Mouse (Mus musculus): Measurements from ENCODE around the gene Stpg1. TPM values are rescaled to one million over a fixed set of nuclear protein-coding genes. Genes with fewer than 3 reads are reported as not detected.

Stpg1 gene
- polyA plus RNA-seq, 1 experiment from 2014 or later, result 0.47 TPM

DNA sequence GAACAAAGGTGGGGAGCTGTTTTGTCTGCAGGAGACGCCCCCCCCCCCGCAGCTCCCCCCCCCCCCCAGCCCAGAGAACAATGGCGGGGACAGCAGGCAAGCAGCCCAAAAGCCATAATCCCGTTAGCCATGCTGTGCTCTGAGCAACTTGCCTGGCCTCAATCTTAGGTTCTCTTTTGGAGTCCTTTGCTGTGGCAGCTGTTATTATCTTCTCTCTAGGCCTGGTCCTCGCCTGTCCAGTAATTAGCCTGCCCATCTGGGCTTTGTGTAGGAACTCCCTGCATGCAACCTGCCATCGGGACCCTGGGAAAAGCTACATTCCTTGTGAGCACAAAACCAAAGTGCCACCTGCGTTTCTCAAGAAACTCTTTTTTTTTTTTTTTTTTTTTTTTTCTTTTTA lies 29.3 kb downstream of the Stpg1 start:
- ATAC-seq (replicated peaks; ENCODE audit: extremely low read depth, insufficient read depth, low FRiP score), result no peak
- Histone ChIP-seq H3K27me3 (ENCODE audit: control insufficient read depth, insufficient read depth, low read length) (peaks cover 3% of the 10 kb centered on the region; the same call in 1 of the 2 replicates), H3K36me3 (ENCODE audit: control insufficient read depth, insufficient read depth) (no peaks in the 10 kb centered on the region), H3K27ac (ENCODE audit: low read length) (no peak overlapping the region), H3K4me2 (ENCODE audit: low read depth, low read length) (no peak overlapping the region), H3K4me1 (ENCODE audit: control insufficient read depth, insufficient read depth, low read length) (0 out of 2 replicates have a peak, but pooled peaks cover 2% of the 10 kb centered on the region), H3K4me3 (ENCODE audit: low read length) (no peak overlapping the region), H3K9me3 (replicated peaks; ENCODE audit: control insufficient read depth, low read length) (no peaks in the 10 kb centered on the region), H3K9ac (ENCODE audit: low read length) (no peak overlapping the region)
- whole genome bisulfite sequencing, result 25% methylated on average over 7 of the region's 7 CpGs

DNA sequence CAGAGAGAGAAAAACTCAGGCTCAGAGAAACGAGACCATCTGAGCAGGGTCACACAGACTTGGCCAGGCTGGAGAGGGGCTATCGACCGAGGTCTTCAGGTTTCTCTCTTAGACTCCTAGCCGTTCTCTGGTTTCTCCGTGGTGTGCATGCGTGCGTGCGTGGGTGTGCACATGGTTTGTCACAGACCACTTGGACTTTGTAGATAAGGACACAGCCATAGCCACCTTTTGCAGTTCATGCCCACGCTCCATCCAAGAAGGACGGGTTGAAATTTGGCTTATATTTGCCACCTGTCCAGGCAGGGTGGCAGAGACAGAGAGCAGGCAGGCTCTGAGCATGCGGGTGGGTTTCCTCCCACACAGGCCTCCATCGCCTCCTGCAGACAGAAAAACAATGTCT lies 30.5 kb downstream of the Stpg1 start:
- Histone ChIP-seq H3K4me3 (ENCODE audit: low read length) (no peak overlapping the region), H3K9ac (ENCODE audit: low read length) (no peak overlapping the region), H3K27ac (ENCODE audit: low read length) (no peak overlapping the region), H3K36me3 (ENCODE audit: control insufficient read depth, insufficient read depth) (no peaks in the 10 kb centered on the region), H3K4me2 (ENCODE audit: low read depth, low read length) (no peak overlapping the region), H3K9me3 (replicated peaks; ENCODE audit: control insufficient read depth, low read length) (peaks cover under 1% of the 10 kb centered on the region; the same call in 1 of the 2 replicates), H3K4me1 (ENCODE audit: control insufficient read depth, insufficient read depth, low read length) (0 out of 2 replicates have a peak, but pooled peaks cover 2% of the 10 kb centered on the region), H3K27me3 (ENCODE audit: control insufficient read depth, insufficient read depth, low read length) (peaks cover 3% of the 10 kb centered on the region; the same call in 1 of the 2 replicates)
- 60% methylated on average over 12 of the region's 12 CpGs for WGBS
- no peak for ATAC-seq (replicated peaks; ENCODE audit: extremely low read depth, insufficient read depth, low FRiP score)

GRCm38 (mm10) chr4:135526039-135526710 lies 31.6 kb downstream of the Stpg1 start:
- H3K9me3 ChIP-seq (replicated peaks; ENCODE audit: control insufficient read depth, low read length), result peaks cover 8% of the 10 kb centered on the region
- H3K9ac ChIP-seq (ENCODE audit: low read length), result no peak overlapping the region
- H3K4me3 ChIP-seq (ENCODE audit: low read length), result no peak overlapping the region
- H3K4me1 ChIP-seq (ENCODE audit: control insufficient read depth, insufficient read depth, low read length), result 0 out of 2 replicates have a peak, but pooled peaks cover 2% of the 10 kb centered on the region
- H3K27me3 ChIP-seq (ENCODE audit: control insufficient read depth, insufficient read depth, low read length), result peaks cover 3% of the 10 kb centered on the region; the same call in 1 of the 2 replicates
- H3K27ac ChIP-seq (ENCODE audit: low read length), result no peak overlapping the region
- no peak for ATAC-seq (replicated peaks; ENCODE audit: extremely low read depth, insufficient read depth, low FRiP score)
- peaks cover 4% of the 10 kb centered on the region; the same call in 1 of the 2 replicates for H3K36me3 ChIP-seq (ENCODE audit: control insufficient read depth, insufficient read depth)
- 44% methylated on average over 14 of the region's 14 CpGs for WGBS
- H3K4me2 ChIP-seq (ENCODE audit: low read depth, low read length), result no peak overlapping the region

- no peak overlapping the region for H3K4me2 ChIP-seq (ENCODE audit: low read depth, low read length)
- 58% methylated on average over 2 of the region's 2 CpGs for WGBS
- H3K4me3 ChIP-seq (ENCODE audit: low read length), result no peak overlapping the region
- no peak overlapping the region for H3K27ac ChIP-seq (ENCODE audit: low read length)
- H3K27me3 ChIP-seq (ENCODE audit: control insufficient read depth, insufficient read depth, low read length), result no peaks in the 10 kb centered on the region
- peaks cover 4% of the 10 kb centered on the region; the same call in 1 of the 2 replicates for H3K36me3 ChIP-seq (ENCODE audit: control insufficient read depth, insufficient read depth)
- H3K9ac ChIP-seq (ENCODE audit: low read length), result no peak overlapping the region
- 0 out of 2 replicates have a peak, but pooled peaks cover 2% of the 10 kb centered on the region for H3K4me1 ChIP-seq (ENCODE audit: control insufficient read depth, insufficient read depth, low read length)
- no peak for ATAC-seq (replicated peaks; ENCODE audit: extremely low read depth, insufficient read depth, low FRiP score)
- H3K9me3 ChIP-seq (replicated peaks; ENCODE audit: control insufficient read depth, low read length), result peaks cover 8% of the 10 kb centered on the region
Observed at GRCm38 (mm10) chr4:135530270-135530669, 35.7 kb downstream of the Stpg1 start.

GRCm38 (mm10) chr4:135531236-135531635 lies 36.6 kb downstream of the Stpg1 start:
- no peak overlapping the region for H3K4me2 ChIP-seq (ENCODE audit: low read depth, low read length)
- H3K9me3 ChIP-seq (replicated peaks; ENCODE audit: control insufficient read depth, low read length), result peaks cover 8% of the 10 kb centered on the region
- H3K4me3 ChIP-seq (ENCODE audit: low read length), result no peak overlapping the region
- no peak for ATAC-seq (replicated peaks; ENCODE audit: extremely low read depth, insufficient read depth, low FRiP score)
- H3K27me3 ChIP-seq (ENCODE audit: control insufficient read depth, insufficient read depth, low read length), result no peaks in the 10 kb centered on the region
- 0 out of 2 replicates have a peak, but pooled peaks cover 2% of the 10 kb centered on the region for H3K4me1 ChIP-seq (ENCODE audit: control insufficient read depth, insufficient read depth, low read length)
- no peak overlapping the region for H3K27ac ChIP-seq (ENCODE audit: low read length)
- H3K9ac ChIP-seq (ENCODE audit: low read length), result no peak overlapping the region
- H3K36me3 ChIP-seq (ENCODE audit: control insufficient read depth, insufficient read depth), result peaks cover 4% of the 10 kb centered on the region; the same call in 1 of the 2 replicates
- WGBS, result 88% methylated on average over 9 of the region's 9 CpGs

GRCm38 (mm10) chr4:135531771-135532613 lies 37.4 kb downstream of the Stpg1 start:
- Histone ChIP-seq H3K27ac (ENCODE audit: low read length) (no peak overlapping the region), H3K9me3 (replicated peaks; ENCODE audit: control insufficient read depth, low read length) (peaks cover 8% of the 10 kb centered on the region), H3K4me3 (ENCODE audit: low read length) (no peak overlapping the region), H3K4me1 (ENCODE audit: control insufficient read depth, insufficient read depth, low read length) (no peaks in the 10 kb centered on the region), H3K27me3 (ENCODE audit: control insufficient read depth, insufficient read depth, low read length) (no peaks in the 10 kb centered on the region; the same call in 1 of the 2 replicates), H3K9ac (ENCODE audit: low read length) (no peak overlapping the region), H3K36me3 (ENCODE audit: control insufficient read depth, insufficient read depth) (peaks cover 4% of the 10 kb centered on the region; the same call in 1 of the 2 replicates), H3K4me2 (ENCODE audit: low read depth, low read length) (no peak overlapping the region)
- no peak; the same call in 1 of the 2 replicates for ATAC-seq (replicated peaks; ENCODE audit: extremely low read depth, insufficient read depth, low FRiP score)
- 57% methylated on average over 9 of the region's 9 CpGs for WGBS

DNA sequence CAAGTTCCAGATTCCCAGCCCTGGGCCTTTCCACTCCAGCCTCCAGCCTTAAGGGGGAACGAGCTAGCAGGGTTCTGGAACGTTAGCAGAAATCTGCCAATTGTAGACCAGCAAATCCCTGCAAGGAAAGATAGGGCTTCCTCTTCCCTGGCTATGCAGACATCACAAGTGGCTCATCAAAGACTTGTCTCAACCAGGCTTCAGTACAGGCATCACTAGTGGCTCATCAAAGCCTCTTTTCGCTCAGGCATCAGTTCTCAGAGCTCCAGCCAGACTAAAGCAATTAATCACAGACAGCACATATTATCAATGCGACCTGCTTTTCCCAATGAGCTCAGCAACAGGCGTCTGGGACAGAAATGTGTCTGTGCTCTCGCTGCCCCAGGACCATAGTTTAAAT lies 38.4 kb downstream of the Stpg1 start:
- Histone ChIP-seq H3K27ac (ENCODE audit: low read length) (no peak overlapping the region), H3K4me3 (ENCODE audit: low read length) (no peak overlapping the region), H3K4me1 (ENCODE audit: control insufficient read depth, insufficient read depth, low read length) (no peaks in the 10 kb centered on the region), H3K36me3 (ENCODE audit: control insufficient read depth, insufficient read depth) (peaks cover 4% of the 10 kb centered on the region; the same call in 1 of the 2 replicates), H3K9ac (ENCODE audit: low read length) (no peak overlapping the region), H3K9me3 (replicated peaks; ENCODE audit: control insufficient read depth, low read length) (peaks cover 8% of the 10 kb centered on the region), H3K4me2 (ENCODE audit: low read depth, low read length) (no peak overlapping the region), H3K27me3 (ENCODE audit: control insufficient read depth, insufficient read depth, low read length) (no peaks in the 10 kb centered on the region; the same call in 1 of the 2 replicates)
- 63% methylated on average over 6 of the region's 6 CpGs for WGBS
- no peak for ATAC-seq (replicated peaks; ENCODE audit: extremely low read depth, insufficient read depth, low FRiP score)

- H3K9me3 ChIP-seq (replicated peaks; ENCODE audit: control insufficient read depth, low read length), result peaks cover 8% of the 10 kb centered on the region
- 98% methylated on average over 3 of the region's 3 CpGs for WGBS
- H3K27ac ChIP-seq (ENCODE audit: low read length), result no peak overlapping the region
- H3K4me3 ChIP-seq (ENCODE audit: low read length), result no peak overlapping the region
- H3K4me2 ChIP-seq (ENCODE audit: low read depth, low read length), result no peak overlapping the region
- peaks cover 4% of the 10 kb centered on the region; the same call in 1 of the 2 replicates for H3K36me3 ChIP-seq (ENCODE audit: control insufficient read depth, insufficient read depth)
- no peaks in the 10 kb centered on the region; the same call in 1 of the 2 replicates for H3K27me3 ChIP-seq (ENCODE audit: control insufficient read depth, insufficient read depth, low read length)
- no peaks in the 10 kb centered on the region for H3K4me1 ChIP-seq (ENCODE audit: control insufficient read depth, insufficient read depth, low read length)
- no peak overlapping the region for H3K9ac ChIP-seq (ENCODE audit: low read length)
- no peak for ATAC-seq (replicated peaks; ENCODE audit: extremely low read depth, insufficient read depth, low FRiP score)
Observed at GRCm38 (mm10) chr4:135535021-135535420, 40.4 kb downstream of the Stpg1 start.

Data from heart, embryonic 16.5 days (tissue).